Mouse (Mus musculus): Measurements from ENCODE around the gene Med16.

Med16 gene

DNA sequence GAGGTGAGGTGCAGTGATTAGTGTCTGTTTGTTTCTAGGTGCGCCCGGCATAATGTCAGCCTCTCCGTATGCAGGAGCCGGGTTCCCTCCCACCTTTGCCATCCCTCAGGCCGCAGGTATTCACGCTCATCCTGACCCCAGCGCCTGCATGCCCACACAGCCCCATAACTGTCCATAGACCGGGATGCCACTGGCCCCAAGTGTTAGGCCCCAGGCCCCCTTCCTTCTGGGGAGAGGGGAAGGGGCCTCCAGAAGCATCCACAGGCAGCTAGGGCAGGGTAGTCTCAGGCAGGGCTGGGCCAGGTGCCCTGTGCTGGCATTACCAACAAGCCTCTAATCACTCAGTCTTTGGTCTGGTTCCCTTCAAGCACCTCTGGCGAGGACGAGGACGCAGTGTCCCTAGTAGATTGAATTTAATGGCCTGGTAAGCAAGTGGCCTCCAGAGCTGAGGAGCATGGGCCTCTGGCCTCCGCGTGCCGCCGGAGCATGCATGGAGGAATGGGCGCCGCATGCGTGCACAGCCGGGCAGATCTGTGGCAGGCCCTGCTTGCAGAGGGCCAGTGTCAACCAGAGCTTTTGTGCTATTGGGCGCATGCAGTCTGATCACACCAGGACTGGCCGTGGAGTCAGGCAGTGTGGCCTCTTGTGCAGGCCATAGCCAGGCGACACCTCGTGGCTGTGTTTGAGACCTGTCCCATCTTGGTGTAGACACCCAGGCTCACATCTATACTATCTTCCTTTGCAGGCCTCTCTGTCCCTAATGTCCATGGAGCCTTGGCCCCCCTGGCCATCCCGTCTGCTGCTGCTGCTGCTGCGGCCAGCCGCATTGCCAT lies 48.4 kb downstream of the Med16 start:
- no peak for DNase-seq (ENCODE audit: low spot score in 2 of 2)

GRCm38 (mm10) chr10:79859116-79859515 lies 49.6 kb downstream of the Med16 start:
- DNase-seq (ENCODE audit: low spot score in 2 of 2) = no peak

DNA sequence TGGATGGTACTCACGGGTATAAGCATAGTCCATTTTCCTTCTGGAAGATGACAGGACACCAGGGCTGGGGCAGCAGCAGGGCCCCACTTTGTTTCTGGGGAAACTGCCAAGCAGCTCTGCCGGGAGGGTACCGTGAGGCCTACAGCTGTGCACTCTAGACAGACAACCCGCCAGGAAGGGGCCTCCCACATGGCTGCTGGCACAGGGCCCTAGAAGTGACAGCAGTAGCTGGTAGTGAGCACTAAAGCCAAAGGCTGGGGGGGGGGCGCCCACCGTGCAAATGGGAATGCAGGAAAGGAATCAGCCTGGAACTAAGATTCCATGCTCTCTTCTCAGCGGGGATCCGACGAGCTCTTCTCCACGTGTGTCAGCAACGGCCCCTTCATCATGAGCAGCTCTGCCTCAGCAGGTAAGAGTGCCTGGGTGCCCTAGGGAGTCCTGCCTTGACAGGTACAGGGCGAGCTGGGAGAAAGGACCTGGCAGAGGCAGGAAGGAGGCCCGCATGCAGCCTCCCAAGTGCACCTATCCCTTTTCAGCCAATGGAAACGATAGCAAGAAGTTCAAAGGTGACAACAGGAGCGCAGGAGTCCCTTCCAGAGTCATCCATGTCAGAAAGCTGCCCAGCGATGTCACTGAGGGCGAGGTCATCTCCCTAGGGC lies 50.2 kb downstream of the Med16 start:
- no peak for DNase-seq (ENCODE audit: low spot score in 2 of 2)

- DNase-seq (ENCODE audit: low spot score in 2 of 2) = no peak
Measured at GRCm38 (mm10) chr10:79857894-79858293, 50.8 kb downstream of the Med16 start.

DNA sequence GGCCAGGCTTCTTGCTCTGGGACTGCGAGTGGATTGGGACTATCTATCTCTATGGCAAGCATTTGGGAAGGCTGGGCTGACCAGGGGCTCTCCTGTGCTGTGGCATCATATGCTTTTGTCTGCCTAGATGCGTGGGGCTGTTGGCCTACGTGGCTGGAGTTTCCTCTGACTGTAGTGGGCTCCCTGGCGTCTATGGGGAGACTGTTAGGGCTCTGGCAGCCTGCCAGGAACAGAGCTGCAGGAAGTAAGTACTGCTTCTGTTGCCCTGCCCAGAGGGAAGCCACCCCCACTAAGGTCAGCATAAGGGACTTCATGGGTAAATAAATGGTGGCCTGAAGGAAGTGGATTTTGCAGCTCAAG lies 51.3 kb downstream of the Med16 start:
- DNase-seq (ENCODE audit: low spot score in 2 of 2) = peak; percentile 75 to 80

DNA sequence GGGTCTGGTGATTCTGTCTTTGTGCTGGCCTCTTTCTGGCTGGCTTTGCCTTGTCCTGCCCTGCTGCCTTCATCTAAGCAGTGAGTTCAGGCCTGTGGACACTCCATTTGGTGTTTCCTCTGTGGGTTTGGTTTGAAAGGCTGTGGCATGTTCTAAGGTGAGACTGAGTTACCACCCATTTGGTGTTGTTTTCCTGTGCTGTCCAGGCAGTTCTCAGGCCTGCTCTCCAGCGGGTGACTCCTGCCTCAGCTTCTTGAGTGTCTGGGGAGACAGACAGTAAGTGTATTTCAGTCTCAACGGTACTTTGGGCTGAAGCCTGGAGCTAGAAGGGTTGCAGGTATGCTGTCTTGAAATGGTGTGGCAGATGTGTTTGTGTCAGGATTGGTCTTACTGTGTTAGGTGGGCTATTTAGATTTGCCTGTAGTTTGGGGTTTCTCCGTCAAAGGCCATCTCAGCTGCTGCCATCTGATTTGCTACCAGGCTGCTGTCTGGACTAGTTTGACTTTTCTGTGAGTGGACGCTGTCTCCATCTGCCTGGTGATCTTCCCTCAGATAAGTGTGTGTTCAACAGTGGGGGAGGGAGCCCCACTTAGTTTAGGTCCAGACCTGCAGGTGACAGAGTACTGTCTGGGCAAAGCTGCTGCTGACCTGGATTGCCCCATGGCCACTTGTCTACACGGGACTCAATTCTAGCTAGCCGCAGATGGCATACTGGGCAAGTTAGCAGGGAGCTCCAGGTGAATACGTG lies 51.8 kb downstream of the Med16 start:
- peak in 1 of 2 experiments; percentile 54 for DNase-seq (ENCODE audit: low spot score in 2 of 2)

GRCm38 (mm10) chr10:79856280-79856679 lies 52.4 kb downstream of the Med16 start:
- no peak for DNase-seq (ENCODE audit: low spot score in 2 of 2)

DNA sequence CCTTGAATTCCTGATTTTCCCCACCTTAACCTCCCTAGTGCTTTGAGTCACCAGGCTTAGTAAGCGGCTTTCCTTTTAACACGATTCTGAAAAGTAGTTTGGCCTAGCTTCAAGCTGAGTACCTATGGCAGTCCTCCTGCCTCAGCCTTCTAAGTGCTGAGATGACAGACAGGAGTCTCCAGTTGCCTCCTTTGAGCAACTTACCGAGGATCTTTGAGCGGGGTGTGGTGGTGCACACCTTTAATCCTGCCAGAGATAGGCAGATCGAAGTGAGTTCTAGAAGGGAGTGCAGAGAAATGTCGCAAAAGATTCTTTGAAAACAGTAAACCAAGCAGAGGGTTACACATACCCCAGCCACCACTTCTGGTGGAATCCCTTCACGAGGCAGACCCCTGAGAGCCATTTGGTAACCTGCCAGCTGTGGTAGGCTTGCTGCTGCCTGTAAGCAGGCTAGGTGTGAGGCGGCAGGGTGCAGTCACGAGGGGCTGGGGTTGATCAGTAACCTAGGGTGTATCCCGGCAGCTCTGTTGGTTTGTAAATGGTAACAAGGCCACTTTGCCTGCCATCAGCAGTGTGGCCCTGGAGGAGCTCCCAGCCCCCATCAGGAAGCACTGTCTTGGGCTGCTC lies 53.1 kb downstream of the Med16 start:
- peak; percentile 60 to 72 for DNase-seq (ENCODE audit: low spot score in 2 of 2)

GRCm38 (mm10) chr10:79854801-79855541 lies 53.8 kb downstream of the Med16 start:
- DNase-seq (ENCODE audit: low spot score in 2 of 2) = peak; percentile 70

GRCm38 (mm10) chr10:79853860-79854795 lies 54.6 kb downstream of the Med16 start, which contains the start of gene Ptbp1:
Gene Ptbp1 (plus strand): TSS chr10:79854427.
- peak; percentile 98 to 99 for DNase-seq (ENCODE audit: low spot score in 2 of 2)

GRCm38 (mm10) chr10:79853392-79853791 lies 55.3 kb downstream of the Med16 start:
- peak in 1 of 2 experiments; percentile 38 for DNase-seq (ENCODE audit: low spot score in 2 of 2)

DNA sequence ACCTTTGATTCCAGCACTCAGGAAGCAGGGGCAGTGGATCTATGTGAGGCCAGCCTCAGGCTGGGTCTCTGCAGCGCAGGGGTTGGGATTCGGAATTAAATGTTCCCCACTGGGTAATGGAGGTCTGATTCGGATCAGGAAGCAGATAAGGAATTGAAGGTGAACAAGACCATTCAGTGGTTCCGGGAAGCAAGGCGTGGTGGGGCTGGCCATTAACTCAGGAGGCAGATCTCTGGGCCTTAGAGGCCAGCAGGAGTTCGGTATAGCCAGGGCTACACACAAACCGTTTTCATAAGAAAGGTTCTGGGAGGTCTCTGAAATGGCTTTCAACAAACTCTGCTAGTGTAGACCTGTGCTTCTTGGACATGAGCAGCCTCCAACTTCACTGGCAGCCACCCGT lies 55.9 kb downstream of the Med16 start:
- DNase-seq (ENCODE audit: low spot score in 2 of 2) = no peak

GRCm38 (mm10) chr10:79852107-79852789 lies 56.5 kb downstream of the Med16 start:
- DNase-seq (ENCODE audit: low spot score in 2 of 2) = no peak

DNA sequence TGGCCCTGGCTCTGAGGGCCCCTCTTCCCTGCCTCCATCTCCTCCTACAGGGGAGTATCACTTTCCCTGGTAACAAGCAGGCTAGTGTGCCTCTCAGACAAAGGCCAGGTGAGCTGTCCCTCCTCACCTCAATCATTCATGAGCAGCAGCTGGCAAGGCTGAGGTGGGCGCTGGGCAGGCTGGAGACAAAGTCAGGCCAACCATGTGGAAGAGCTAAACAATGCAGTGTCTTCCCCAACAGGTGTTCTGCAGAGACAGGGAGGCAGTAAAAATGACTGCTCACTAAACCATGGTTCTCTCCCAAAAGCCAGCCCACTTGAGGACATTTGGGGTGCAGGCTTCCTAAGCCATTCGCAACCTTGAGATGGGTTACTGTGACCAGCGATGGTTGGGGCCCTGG lies 57.1 kb downstream of the Med16 start:
- no peak for DNase-seq (ENCODE audit: low spot score in 2 of 2)

- DNase-seq (ENCODE audit: low spot score in 2 of 2) = no peak
Measured at GRCm38 (mm10) chr10:79849941-79850628, 58.6 kb downstream of the Med16 start.

DNA sequence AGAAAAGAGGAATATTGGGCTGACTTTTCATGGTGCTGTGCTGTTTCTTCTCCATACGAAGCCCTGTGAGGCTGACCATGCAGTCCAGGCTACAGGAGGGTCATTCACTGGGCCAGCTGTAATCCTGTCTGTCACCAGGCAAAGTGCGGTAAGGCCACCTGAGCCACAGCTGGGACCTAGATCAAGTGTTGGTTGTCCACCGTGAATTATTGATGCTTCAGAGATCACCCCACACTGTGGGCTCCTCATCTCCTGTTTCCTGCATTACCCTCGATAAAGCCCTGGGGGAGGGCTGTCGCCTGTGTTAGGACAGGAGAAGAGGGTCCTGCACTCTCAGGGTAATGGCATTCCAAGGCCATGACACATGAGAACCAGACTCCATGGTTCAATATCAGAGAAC lies 62.2 kb downstream of the Med16 start:
- no peak for DNase-seq (ENCODE audit: low spot score in 2 of 2)
